Mouse (Mus musculus): ENCODE results near the gene Dtnbp1. TPM values are rescaled to one million over a fixed set of nuclear protein-coding genes. Genes with fewer than 3 reads are reported as not detected.
A peak's percentile ranks its signal among the peaks of the same experiment; 100 is the strongest.

Dtnbp1 gene
- polyA plus RNA-seq, 1 experiment from 2014 or later = 63.5 TPM

DNA sequence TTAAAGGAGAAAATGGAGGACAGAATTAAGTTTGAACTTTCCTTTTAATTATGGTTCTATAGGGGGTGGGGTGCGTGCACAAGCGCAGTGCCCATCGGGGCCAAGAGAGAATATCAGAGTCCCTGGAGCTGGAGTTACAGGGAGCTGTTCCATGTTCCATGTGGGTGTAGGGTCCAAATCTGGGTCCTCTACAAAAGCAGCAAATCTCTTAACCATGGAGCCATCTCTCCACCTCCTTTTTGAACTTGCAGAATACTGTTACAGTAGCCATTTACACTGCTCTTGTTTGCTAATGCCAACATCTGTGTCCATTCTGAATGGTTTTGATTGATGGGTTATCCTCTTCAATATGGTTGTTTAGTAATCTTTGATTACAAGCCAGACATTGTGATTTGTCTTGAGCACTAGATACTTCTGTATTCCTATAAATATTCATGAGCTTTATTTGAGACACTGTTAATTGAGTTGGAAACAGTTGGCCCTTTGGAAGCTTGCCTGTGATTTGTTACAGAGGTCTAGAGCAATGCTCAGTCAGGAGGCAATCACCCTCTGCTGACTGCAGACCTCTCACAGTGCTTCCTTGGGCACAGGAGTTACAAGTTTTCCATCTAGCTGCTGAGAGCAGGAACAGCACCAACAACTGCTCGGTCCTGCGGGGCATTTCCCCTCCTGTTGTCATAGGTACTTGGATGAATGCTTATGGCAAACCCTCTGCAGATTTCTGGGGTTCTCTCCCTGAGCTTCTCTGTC lies 41.2 kb downstream of the Dtnbp1 start:
- H3K4me2 ChIP-seq (ENCODE audit: low read depth, low read length) = no peak overlapping the region
- ATAC-seq (ENCODE audit: low read depth) = no peak
- no peak overlapping the region for H3K4me3 ChIP-seq (ENCODE audit: low read length)
- no peaks in the 10 kb centered on the region for H3K9me3 ChIP-seq (ENCODE audit: control insufficient read depth, low read length)
- no peak overlapping the region for H3K27ac ChIP-seq (ENCODE audit: low read length)
- peaks cover 4% of the 10 kb centered on the region; the same call in 1 of the 2 replicates for H3K36me3 ChIP-seq (ENCODE audit: control insufficient read depth, insufficient read depth, low read length)
- 78% methylated on average over 5 of the region's 5 CpGs for WGBS
- H3K4me1 ChIP-seq (replicated peaks; ENCODE audit: control insufficient read depth, insufficient read depth, low read length) = no peaks in the 10 kb centered on the region; the same call in 1 of the 2 replicates
- no peak overlapping the region for H3K9ac ChIP-seq (ENCODE audit: low read length)
- no peaks in the 10 kb centered on the region for H3K27me3 ChIP-seq (ENCODE audit: control insufficient read depth, insufficient read depth, low read depth, low read length)

- WGBS = 75% methylated on average over 8 of the region's 8 CpGs
- no peaks in the 10 kb centered on the region for H3K4me1 ChIP-seq (replicated peaks; ENCODE audit: control insufficient read depth, insufficient read depth, low read length)
- H3K27ac ChIP-seq (ENCODE audit: low read length) = no peak overlapping the region
- no peak overlapping the region for H3K4me2 ChIP-seq (ENCODE audit: low read depth, low read length)
- no peaks in the 10 kb centered on the region for H3K27me3 ChIP-seq (ENCODE audit: control insufficient read depth, insufficient read depth, low read depth, low read length)
- peaks cover 4% of the 10 kb centered on the region for H3K36me3 ChIP-seq (ENCODE audit: control insufficient read depth, insufficient read depth, low read length)
- no peak for ATAC-seq (ENCODE audit: low read depth)
- no peak overlapping the region for H3K4me3 ChIP-seq (ENCODE audit: low read length)
- H3K9me3 ChIP-seq (ENCODE audit: control insufficient read depth, low read length) = no peaks in the 10 kb centered on the region
- H3K9ac ChIP-seq (ENCODE audit: low read length) = no peak overlapping the region
Observed at GRCm38 (mm10) chr13:44957049-44957448, 44.9 kb downstream of the Dtnbp1 start.

GRCm38 (mm10) chr13:44955781-44956180 lies 46.2 kb downstream of the Dtnbp1 start:
- no peak for ATAC-seq (ENCODE audit: low read depth)
- WGBS = 88% methylated on average over 6 of the region's 6 CpGs
- H3K4me1 ChIP-seq (replicated peaks; ENCODE audit: control insufficient read depth, insufficient read depth, low read length) = no peaks in the 10 kb centered on the region

DNA sequence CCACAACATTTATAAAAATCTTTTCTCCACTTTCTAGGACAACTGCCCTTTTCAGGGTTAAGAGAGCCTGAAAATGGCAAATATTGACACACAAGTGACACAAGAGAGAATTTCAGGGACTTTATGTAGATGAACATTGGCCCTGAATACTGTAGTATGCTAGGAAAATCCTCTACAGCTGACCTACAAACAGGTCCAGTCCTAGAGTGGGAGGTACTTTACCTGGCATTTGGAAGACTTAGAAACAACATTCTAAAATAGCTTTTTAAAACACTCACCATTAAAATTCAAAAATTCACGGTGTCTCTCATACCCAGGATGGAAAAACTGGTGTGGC lies 47.7 kb downstream of the Dtnbp1 start:
- H3K27me3 ChIP-seq (ENCODE audit: control insufficient read depth, insufficient read depth, low read depth, low read length) = no peaks in the 10 kb centered on the region
- WGBS = 75% methylated on average over 1 of the region's 1 CpGs
- ATAC-seq (ENCODE audit: low read depth) = no peak

More at GRCm38 (mm10) chr13:44955781-44956180, 46.2 kb downstream of the Dtnbp1 start:
- Histone ChIP-seq H3K9ac (ENCODE audit: low read length) (no peak overlapping the region), H3K9me3 (ENCODE audit: control insufficient read depth, low read length) (no peaks in the 10 kb centered on the region), H3K36me3 (ENCODE audit: control insufficient read depth, insufficient read depth, low read length) (peaks cover 4% of the 10 kb centered on the region), H3K4me2 (ENCODE audit: low read depth, low read length) (no peak overlapping the region), H3K27me3 (ENCODE audit: control insufficient read depth, insufficient read depth, low read depth, low read length) (no peaks in the 10 kb centered on the region), H3K27ac (ENCODE audit: low read length) (no peak overlapping the region), H3K4me3 (ENCODE audit: low read length) (no peak overlapping the region)

GRCm38 (mm10) chr13:44953546-44954231 lies 48.3 kb downstream of the Dtnbp1 start:
- Histone ChIP-seq H3K36me3 (ENCODE audit: control insufficient read depth, insufficient read depth, low read length) (peaks cover 4% of the 10 kb centered on the region), H3K4me3 (ENCODE audit: low read length) (no peak overlapping the region), H3K27ac (ENCODE audit: low read length) (no peak overlapping the region), H3K27me3 (ENCODE audit: control insufficient read depth, insufficient read depth, low read depth, low read length) (no peaks in the 10 kb centered on the region), H3K4me1 (replicated peaks; ENCODE audit: control insufficient read depth, insufficient read depth, low read length) (no peaks in the 10 kb centered on the region), H3K4me2 (ENCODE audit: low read depth, low read length) (no peak overlapping the region), H3K9me3 (ENCODE audit: control insufficient read depth, low read length) (no peaks in the 10 kb centered on the region), H3K9ac (ENCODE audit: low read length) (no peak overlapping the region)
- WGBS = 65% methylated on average over 8 of the region's 8 CpGs
- ATAC-seq (ENCODE audit: low read depth) = no peak

More for the DNA sequence above, 47.7 kb downstream of the Dtnbp1 start:
- Histone ChIP-seq H3K9ac (ENCODE audit: low read length) (no peak overlapping the region), H3K9me3 (ENCODE audit: control insufficient read depth, low read length) (no peaks in the 10 kb centered on the region), H3K4me2 (ENCODE audit: low read depth, low read length) (no peak overlapping the region), H3K27ac (ENCODE audit: low read length) (no peak overlapping the region), H3K36me3 (ENCODE audit: control insufficient read depth, insufficient read depth, low read length) (peaks cover 4% of the 10 kb centered on the region), H3K4me3 (ENCODE audit: low read length) (no peak overlapping the region), H3K4me1 (replicated peaks; ENCODE audit: control insufficient read depth, insufficient read depth, low read length) (no peaks in the 10 kb centered on the region)

DNA sequence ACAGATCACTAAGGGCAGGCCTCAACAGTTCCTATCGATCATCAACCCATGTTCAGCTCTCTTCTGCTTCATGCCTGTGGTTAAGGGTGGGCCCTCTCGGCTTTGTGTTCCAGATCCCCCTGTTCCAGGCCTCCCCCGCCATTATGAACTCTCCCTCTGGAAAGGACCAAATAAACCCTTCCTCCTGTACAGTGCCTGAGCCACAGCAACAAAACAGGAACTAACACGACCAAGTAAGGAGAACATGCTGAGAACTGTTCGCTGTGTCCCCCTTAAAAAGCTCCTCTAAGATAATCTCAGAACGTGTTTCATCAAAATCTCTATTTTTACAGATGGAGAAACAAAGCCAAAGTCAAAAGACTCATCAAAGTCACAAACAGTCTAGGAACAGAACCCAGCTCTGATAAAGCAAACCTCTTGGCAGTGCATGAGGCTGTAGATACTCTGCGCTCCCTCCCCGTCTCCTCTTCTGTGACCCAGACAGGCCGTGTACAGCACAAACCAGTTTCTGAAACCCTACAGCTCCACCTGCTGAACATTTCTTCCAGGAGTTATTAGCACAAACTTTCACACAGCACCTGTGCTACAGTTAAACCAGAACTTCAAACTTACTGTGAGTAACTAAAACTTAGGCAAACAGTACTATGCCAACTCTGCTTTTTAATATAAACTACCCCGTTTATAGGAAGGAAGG lies 49.4 kb downstream of the Dtnbp1 start:
- Histone ChIP-seq H3K4me3 (ENCODE audit: low read length) (no peak overlapping the region), H3K27me3 (ENCODE audit: control insufficient read depth, insufficient read depth, low read depth, low read length) (no peaks in the 10 kb centered on the region), H3K36me3 (ENCODE audit: control insufficient read depth, insufficient read depth, low read length) (peaks cover 4% of the 10 kb centered on the region), H3K27ac (ENCODE audit: low read length) (no peak overlapping the region), H3K4me2 (ENCODE audit: low read depth, low read length) (no peak overlapping the region), H3K9ac (ENCODE audit: low read length) (no peak overlapping the region), H3K4me1 (replicated peaks; ENCODE audit: control insufficient read depth, insufficient read depth, low read length) (no peaks in the 10 kb centered on the region), H3K9me3 (ENCODE audit: control insufficient read depth, low read length) (no peaks in the 10 kb centered on the region)
- WGBS = 55% methylated on average over 10 of the region's 10 CpGs
- ATAC-seq (ENCODE audit: low read depth) = peak; percentile 52; the same call in 1 of the 2 replicates

- H3K27me3 ChIP-seq (ENCODE audit: control insufficient read depth, insufficient read depth, low read depth, low read length) = no peaks in the 10 kb centered on the region
- no peak for ATAC-seq (ENCODE audit: low read depth)
- no peak overlapping the region for H3K9ac ChIP-seq (ENCODE audit: low read length)
- whole genome bisulfite sequencing = 76% methylated on average over 16 of the region's 16 CpGs
- H3K27ac ChIP-seq (ENCODE audit: low read length) = no peak overlapping the region
- H3K4me3 ChIP-seq (ENCODE audit: low read length) = no peak overlapping the region
- H3K36me3 ChIP-seq (ENCODE audit: control insufficient read depth, insufficient read depth, low read length) = peaks cover 3% of the 10 kb centered on the region
- no peak overlapping the region for H3K4me2 ChIP-seq (ENCODE audit: low read depth, low read length)
- H3K4me1 ChIP-seq (replicated peaks; ENCODE audit: control insufficient read depth, insufficient read depth, low read length) = no peaks in the 10 kb centered on the region
- no peaks in the 10 kb centered on the region for H3K9me3 ChIP-seq (ENCODE audit: control insufficient read depth, low read length)
Observed at GRCm38 (mm10) chr13:44948320-44949250, 53.4 kb downstream of the Dtnbp1 start.

GRCm38 (mm10) chr13:44946880-44947635 lies 54.9 kb downstream of the Dtnbp1 start:
- ATAC-seq (ENCODE audit: low read depth) = no peak
- Histone ChIP-seq H3K27me3 (ENCODE audit: control insufficient read depth, insufficient read depth, low read depth, low read length) (no peaks in the 10 kb centered on the region), H3K4me3 (ENCODE audit: low read length) (no peak overlapping the region)

More at GRCm38 (mm10) chr13:44946880-44947635, 54.9 kb downstream of the Dtnbp1 start:
- H3K4me1 ChIP-seq (replicated peaks; ENCODE audit: control insufficient read depth, insufficient read depth, low read length) = no peaks in the 10 kb centered on the region
- H3K9ac ChIP-seq (ENCODE audit: low read length) = no peak overlapping the region
- no peak overlapping the region for H3K4me2 ChIP-seq (ENCODE audit: low read depth, low read length)
- no peaks in the 10 kb centered on the region for H3K9me3 ChIP-seq (ENCODE audit: control insufficient read depth, low read length)
- 41% methylated on average over 8 of the region's 8 CpGs for WGBS
- no peak overlapping the region for H3K27ac ChIP-seq (ENCODE audit: low read length)
- peaks cover 3% of the 10 kb centered on the region for H3K36me3 ChIP-seq (ENCODE audit: control insufficient read depth, insufficient read depth, low read length)
